Comparison of ENCODE assay signal across 7 mouse cellular contexts in genomic region chr7:60450074-60450603, GRCm38 (mm10).
DNase-seq lines count a peak whose midpoint lies in the region; ATAC-seq and TF ChIP-seq lines count a peak whose summit lies in the region.
"Not testable (repeated sequence)": the region's sequence is repeated elsewhere in the genome, so short reads cannot be mapped to it uniquely, and the experiment has no call there.

No protein-coding gene starts in this region.

- not testable (repeated sequence) for H3K4me2 ChIP-seq in forebrain, postnatal 0 days (ENCODE audit: low read depth)
- peak overlapping the region; percentile 32; the same call in 1 of the 2 replicates for H3K4me2 ChIP-seq in hindbrain, embryonic 15.5 days
- H3K4me2 ChIP-seq in midbrain, embryonic 15.5 days: peak overlapping the region; percentile 31; the same call in 1 of the 2 replicates

- ATAC-seq in forebrain, postnatal 0 days: peak; percentile 53; the same call in 1 of the 2 replicates
- peak; percentile 42; the same call in 1 of the 2 replicates for ATAC-seq in hindbrain, embryonic 15.5 days (ENCODE audit: low FRiP score, low read depth)
- ATAC-seq in midbrain, embryonic 15.5 days (replicated peaks): peak; percentile 83

- intact Hi-C loops in left cerebral cortex, postnatal 14 days (cut with DNase I): not testable (repeated sequence)

- H3K27ac ChIP-seq in forebrain, embryonic 10.5 days: peak overlapping the region; percentile 62; the same call in 1 of the 2 replicates
- not testable (repeated sequence) for H3K27ac ChIP-seq in forebrain, postnatal 0 days (ENCODE audit: low read depth, low read length)
- H3K27ac ChIP-seq in hindbrain, embryonic 15.5 days (replicated peaks): peak overlapping the region; percentile 76
- peak overlapping the region; percentile 78 for H3K27ac ChIP-seq in midbrain, embryonic 15.5 days

- TF ChIP-seq CTCF in forebrain, postnatal 0 days (IDR thresholded peaks at IDR 0.05; ENCODE audit: low read depth): not testable (repeated sequence)

- not testable (repeated sequence) for H3K4me3 ChIP-seq in forebrain, embryonic 10.5 days; forebrain, postnatal 0 days (ENCODE audit: low read depth, low read length)
- peak overlapping the region; percentile 19 for H3K4me3 ChIP-seq in hindbrain, embryonic 15.5 days
- H3K4me3 ChIP-seq in midbrain, embryonic 15.5 days: peak overlapping the region; percentile 10; the same call in 1 of the 2 replicates

- H3K36me3 ChIP-seq in forebrain, embryonic 10.5 days (replicated peaks); forebrain, postnatal 0 days (ENCODE audit: insufficient read depth); hindbrain, embryonic 15.5 days; midbrain, embryonic 15.5 days (replicated peaks): not testable (repeated sequence)

- not testable (repeated sequence) for H3K9ac ChIP-seq in forebrain, postnatal 0 days; hindbrain, embryonic 15.5 days
- H3K9ac ChIP-seq in midbrain, embryonic 15.5 days: 0 out of 2 replicates have a peak overlapping the region, but pooled peaks have one; percentile 14

- not testable (repeated sequence) for H3K4me1 ChIP-seq in forebrain, embryonic 10.5 days; forebrain, postnatal 0 days (ENCODE audit: insufficient read depth); hindbrain, embryonic 15.5 days (replicated peaks); midbrain, embryonic 15.5 days

- 53% methylated on average over 3 of the region's 3 CpGs for WGBS in forebrain, embryonic 10.5 days
- 51% methylated on average over 3 of the region's 3 CpGs for WGBS in forebrain, postnatal 0 days
- WGBS in hindbrain, embryonic 15.5 days: 51% methylated on average over 3 of the region's 3 CpGs
- WGBS in midbrain, embryonic 15.5 days: 43% methylated on average over 3 of the region's 3 CpGs

- H3K27me3 ChIP-seq in forebrain, embryonic 10.5 days (ENCODE audit: poor library complexity, severe bottlenecking); forebrain, postnatal 0 days (ENCODE audit: insufficient read depth, low read length); hindbrain, embryonic 15.5 days; midbrain, embryonic 15.5 days (replicated peaks): not testable (repeated sequence)

- not testable (repeated sequence) for DNase-seq in forebrain, embryonic 10.5 days (ENCODE audit: extremely low spot score, low spot score)
- peak; percentile 16 for DNase-seq in forebrain, postnatal 0 days
- DNase-seq in layer of hippocampus, adult 11-12 months (ENCODE audit: low spot score): peak; percentile 3
- DNase-seq in left cerebral cortex, postnatal 14 days (ENCODE audit: low spot score in 2 of 2): peak; percentile 5 to 17
- DNase-seq in right cerebral cortex, adult 18-20 months: peak; percentile 1

- H3K9me3 ChIP-seq in forebrain, embryonic 10.5 days; forebrain, postnatal 0 days (ENCODE audit: low read length); hindbrain, embryonic 15.5 days; midbrain, embryonic 15.5 days: not testable (repeated sequence)
